In the genomic region with DNA sequence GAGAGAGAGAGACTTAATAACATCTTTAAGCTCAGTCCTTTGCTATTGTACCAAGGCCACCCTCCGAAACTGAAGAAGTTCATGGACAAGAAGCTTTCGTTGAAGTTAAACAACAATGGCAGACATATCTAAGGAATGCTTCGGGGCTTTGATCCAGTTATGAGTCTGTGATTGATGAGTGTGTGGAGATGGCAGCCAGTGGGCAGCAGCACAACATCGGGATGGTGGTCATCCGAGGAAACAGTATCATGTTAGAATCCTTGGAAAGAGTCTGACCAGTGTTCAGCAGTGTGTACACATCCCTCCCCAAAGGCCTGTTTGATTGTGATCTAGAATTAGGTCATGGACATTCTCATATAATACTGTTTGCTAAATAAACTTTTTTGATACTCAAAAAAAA, we compare ENCODE assay signal across 11 mouse cellular contexts.
"Had no signal": no experiment of that assay in that cellular context is flagged by ENCODE, and none has a peak within 500 bp of the region (broad histone marks: within the 10 kb centered on the region; RNA-seq: fewer than 3 reads in every experiment).

No protein-coding gene starts in this region.

- DNase-seq: kidney, adult 18-20 months; kidney, postnatal 10 days; layer of hippocampus, postnatal 36 days; left cerebral cortex, postnatal 4 days; lung, adult 2 months; lung, postnatal 4 days; midbrain, embryonic 14.5 days; right cerebral cortex, postnatal 14 days; thymus, adult 2 months; thymus, postnatal 25 days had no signal

- ATAC-seq: lung, postnatal 0 days had no signal
